Mouse (Mus musculus) limb, embryonic 14.5 days (tissue): ENCODE measurements at regions not wholly inside any gene's neighbourhood (a gene's known extent, or its start where the extent isn't known, plus 50 kb on each side); places are given as distances from the start of the nearest gene placed in this dataset.

Experiments
- ATAC-seq: fragments of 200-750 bp; cut with Nextera tagmentation; 2 replicates; pipeline ENCODE4 v1.8.0; 2017; ENCODE audit warnings: low read depth, moderate number of reproducible peaks, moderate TSS enrichment; ENCODE audit not compliant: low FRiP score
- DNase-seq: peaks from one replicate; pipeline ENCODE4 v3.0.0-alpha.2; 2015; ENCODE audit warnings: low spot score
- H3K27ac ChIP-seq: fragments of 300-500 bp; sonication (generic); replicated peaks from 2 replicates; pipeline ENCODE4 v1.5.1; 2014; ENCODE audit warnings: low read depth, mild to moderate bottlenecking, low read length, moderate library complexity, mixed read lengths
- H3K27me3 ChIP-seq: fragments of 300-500 bp; sonication (generic); 2 replicates; pipeline ENCODE4 v1.6.1; 2014; ENCODE audit warnings: low read length, mixed read lengths; ENCODE audit not compliant: control insufficient read depth, insufficient read depth
- H3K36me3 ChIP-seq: fragments of 300-500 bp; sonication (generic); 2 replicates; pipeline ENCODE4 v1.6.1; 2014; ENCODE audit warnings: mild to moderate bottlenecking, low read length, moderate library complexity, mixed read lengths; ENCODE audit not compliant: control insufficient read depth, insufficient read depth
- H3K4me1 ChIP-seq: fragments of 300-500 bp; sonication (generic); 2 replicates; pipeline ENCODE4 v1.6.1; 2014; ENCODE audit warnings: antibody characterized with exemption, low read length, mixed read lengths; ENCODE audit not compliant: control insufficient read depth, insufficient read depth
- H3K4me2 ChIP-seq: fragments of 300-500 bp; sonication (generic); replicated peaks from 2 replicates; pipeline ENCODE4 v1.6.1; 2014; ENCODE audit warnings: low read depth, mild to moderate bottlenecking, low read length, moderate library complexity; ENCODE audit not compliant: severe bottlenecking
- H3K4me3 ChIP-seq: fragments of 300-500 bp; sonication (generic); replicated peaks from 2 replicates; pipeline ENCODE4 v1.5.1; 2014; ENCODE audit warnings: low read length
- H3K9ac ChIP-seq: fragments of 300-500 bp; sonication (generic); 2 replicates; pipeline ENCODE4 v1.6.1; 2014; ENCODE audit warnings: mild to moderate bottlenecking, low read depth, low read length, moderate library complexity; ENCODE audit not compliant: severe bottlenecking
- H3K9me3 ChIP-seq: fragments of 300-500 bp; sonication (generic); 2 replicates; pipeline ENCODE4 v1.6.1; 2016; ENCODE audit warnings: low read length; ENCODE audit not compliant: control insufficient read depth
- POLR2A ChIP-seq: fragments of 200-500 bp; IDR thresholded peaks from 2 replicates; pipeline ENCODE4 v1.8.0; 2012; ENCODE audit warnings: inconsistent platforms, mild to moderate bottlenecking, moderate library complexity, borderline replicate concordance; ENCODE audit not compliant: insufficient read depth, insufficient read length; ENCODE audit errors: extremely low read depth
- WGBS: fragments of 180-500 bp; shearing (Covaris S2); extraction: QIAGEN DNeasy Blood & Tissue Kit; methylation state at CpG from one replicate; pipeline ENCODE4 v1.1.7; 2014; 5-methylcytosine and 5-hydroxymethylcytosine counted together

- no peak for TF ChIP-seq POLR2A
- ATAC-seq = 0 out of 2 replicates have a peak, but pooled peaks have one; percentile 53
- H3K4me2 ChIP-seq = no peak overlapping the region
Observed at GRCm38 (mm10) chr8:125619336-125619906, 49.8 kb upstream of the Sipa1l2 start.

More at GRCm38 (mm10) chr8:125619336-125619906, 49.8 kb upstream of the Sipa1l2 start:
- 43% methylated on average over 12 of the region's 12 CpGs for WGBS
- Histone ChIP-seq H3K4me1 (peaks cover 20% of the 10 kb centered on the region), H3K4me3 (no peak overlapping the region), H3K27ac (no peak overlapping the region), H3K36me3 (no peaks in the 10 kb centered on the region), H3K9me3 (no peaks in the 10 kb centered on the region), H3K27me3 (no peaks in the 10 kb centered on the region), H3K9ac (no peak overlapping the region)
- peak; percentile 32 for DNase-seq
